Mouse (Mus musculus): ENCODE measurements at regions not wholly inside any gene's neighbourhood (a gene's known extent, or its start where the extent isn't known, plus 50 kb on each side); places are given as distances from the start of the nearest gene placed in this dataset.

GRCm38 (mm10) chr10:7265412-7265811 is 53.4 kb upstream of the Cnksr3 start:
- Histone ChIP-seq H3K9ac (no peak overlapping the region), H3K27me3 (no peaks in the 10 kb centered on the region), H3K9me3 (no peaks in the 10 kb centered on the region), H3K4me2 (no peak overlapping the region), H3K36me3 (no peaks in the 10 kb centered on the region), H3K4me1 (replicated peaks) (0 out of 2 replicates have a peak, but pooled peaks cover 3% of the 10 kb centered on the region), H3K27ac (replicated peaks) (no peak overlapping the region), H3K4me3 (no peak overlapping the region)
- 28% methylated on average over 9 of the region's 9 CpGs for WGBS
- no peak for ATAC-seq (ENCODE audit: low FRiP score, low read depth)

DNA sequence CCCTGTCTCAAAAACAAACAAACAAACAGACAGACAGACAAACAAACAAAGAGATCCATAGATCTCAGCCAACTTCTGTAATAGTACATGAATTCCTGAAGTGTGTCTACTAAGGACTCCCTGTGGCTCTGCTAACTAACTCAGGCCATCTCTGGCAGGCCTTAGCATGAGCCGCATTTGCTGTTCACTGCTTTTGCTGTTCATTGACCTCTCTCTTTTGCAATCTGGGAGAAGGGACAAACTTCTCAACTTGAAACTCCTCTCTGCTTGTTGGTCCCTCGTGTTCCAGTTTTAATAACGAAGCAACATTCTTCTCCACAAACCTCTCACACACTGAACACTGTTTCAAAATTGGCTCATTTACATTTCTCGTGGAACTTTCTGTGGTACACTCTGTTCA is 52.7 kb upstream of the Cnksr3 start:
- no peaks in the 10 kb centered on the region for H3K36me3 ChIP-seq
- 0 out of 2 replicates have a peak, but pooled peaks cover 3% of the 10 kb centered on the region for H3K4me1 ChIP-seq (replicated peaks)
- no peak overlapping the region for H3K4me3 ChIP-seq
- H3K9me3 ChIP-seq, result no peaks in the 10 kb centered on the region
- no peak overlapping the region for H3K9ac ChIP-seq
- no peaks in the 10 kb centered on the region for H3K27me3 ChIP-seq
- H3K27ac ChIP-seq (replicated peaks), result no peak overlapping the region
- H3K4me2 ChIP-seq, result no peak overlapping the region
- no peak for ATAC-seq (ENCODE audit: low FRiP score, low read depth)
- 75% methylated on average over 4 of the region's 4 CpGs for WGBS

Measured in hindbrain, embryonic 15.5 days (tissue).